Comparison of ENCODE assay signal across 10 mouse cellular contexts in the genomic region with DNA sequence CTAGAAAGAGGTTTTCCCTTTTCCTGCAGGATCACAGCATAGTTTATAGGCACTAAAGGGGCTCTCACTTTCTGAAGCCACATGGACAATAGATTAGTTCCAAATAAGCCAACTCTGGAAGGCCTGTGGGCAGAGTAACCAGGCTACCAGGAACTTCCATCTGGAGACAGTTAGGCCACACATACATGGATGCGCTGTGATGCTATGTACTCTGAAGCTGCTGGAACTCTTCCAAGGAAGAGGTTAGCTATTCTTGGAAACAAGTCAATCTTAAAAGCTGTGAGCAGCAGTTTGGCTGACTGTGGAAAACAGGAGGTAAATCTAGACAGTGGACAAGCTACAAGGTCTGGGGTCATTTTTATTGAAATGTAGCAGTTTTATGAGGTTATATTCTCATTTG. TPM values are rescaled to one million over a fixed set of nuclear protein-coding genes. Genes with fewer than 3 reads are reported as not detected.
DNase-seq lines count a peak whose midpoint lies in the region; ATAC-seq lines count a peak whose summit lies in the region.
"Had no signal": no experiment of that assay in that cellular context is flagged by ENCODE, and none has a peak within 500 bp of the region (broad histone marks: within the 10 kb centered on the region; RNA-seq: fewer than 3 reads in every experiment).

No protein-coding gene starts in this region.

- no peak overlapping the region for H3K4me3 ChIP-seq in hindbrain, embryonic 10.5 days
- no peak overlapping the region for H3K4me3 ChIP-seq in hindbrain, embryonic 12.5 days
- no peak overlapping the region for H3K4me3 ChIP-seq in embryonic facial prominence, embryonic 12.5 days
- H3K4me3 ChIP-seq in kidney, embryonic 15.5 days (replicated peaks), result no peak overlapping the region

- H3K4me2 ChIP-seq in hindbrain, embryonic 12.5 days (replicated peaks), result no peak overlapping the region
- no peak overlapping the region for H3K4me2 ChIP-seq in embryonic facial prominence, embryonic 12.5 days (replicated peaks)
- H3K4me2 ChIP-seq in kidney, embryonic 15.5 days, result no peak overlapping the region
- H3K4me2 ChIP-seq: midbrain, embryonic 11.5 days had no signal

- H3K36me3 ChIP-seq in hindbrain, embryonic 10.5 days, result no peaks in the 10 kb centered on the region
- H3K36me3 ChIP-seq in hindbrain, embryonic 12.5 days, result no peaks in the 10 kb centered on the region
- H3K36me3 ChIP-seq in embryonic facial prominence, embryonic 12.5 days, result no peaks in the 10 kb centered on the region
- H3K36me3 ChIP-seq in kidney, embryonic 15.5 days, result no peaks in the 10 kb centered on the region

- 83% methylated on average over 1 of the region's 1 CpGs for WGBS in hindbrain, embryonic 10.5 days
- 64% methylated on average over 1 of the region's 1 CpGs for WGBS in hindbrain, embryonic 12.5 days
- 43% methylated on average over 1 of the region's 1 CpGs for WGBS in embryonic facial prominence, embryonic 12.5 days
- WGBS in kidney, embryonic 15.5 days, result 54% methylated on average over 1 of the region's 1 CpGs

- DNase-seq in hindbrain, embryonic 10.5 days (ENCODE audit: low spot score), result no peak
- DNase-seq in 3T3-L1 (ENCODE audit: low read depth, low spot score), result peak; percentile 93
- no peak for DNase-seq in spleen, adult 12 weeks (ENCODE audit: low spot score)
- DNase-seq in frontal cortex, postnatal 36 days (ENCODE audit: low spot score in 2 of 2), result no peak
- DNase-seq: layer of hippocampus, postnatal 36 days; right cerebral cortex, postnatal 4 days had no signal

- H3K9ac ChIP-seq in hindbrain, embryonic 12.5 days, result no peak overlapping the region
- H3K9ac ChIP-seq in embryonic facial prominence, embryonic 12.5 days, result no peak overlapping the region
- no peak overlapping the region for H3K9ac ChIP-seq in kidney, embryonic 15.5 days

- no peaks in the 10 kb centered on the region for H3K9me3 ChIP-seq in hindbrain, embryonic 10.5 days
- H3K9me3 ChIP-seq in hindbrain, embryonic 12.5 days (replicated peaks), result no peaks in the 10 kb centered on the region
- H3K9me3 ChIP-seq in embryonic facial prominence, embryonic 12.5 days, result no peaks in the 10 kb centered on the region
- H3K9me3 ChIP-seq in kidney, embryonic 15.5 days (replicated peaks), result no peaks in the 10 kb centered on the region

- no peaks in the 10 kb centered on the region for H3K27me3 ChIP-seq in hindbrain, embryonic 10.5 days (ENCODE audit: insufficient read depth, poor library complexity, severe bottlenecking)
- no peaks in the 10 kb centered on the region for H3K27me3 ChIP-seq in hindbrain, embryonic 12.5 days
- no peaks in the 10 kb centered on the region for H3K27me3 ChIP-seq in embryonic facial prominence, embryonic 12.5 days
- H3K27me3 ChIP-seq in kidney, embryonic 15.5 days, result no peaks in the 10 kb centered on the region

- no peak for ATAC-seq in hindbrain, embryonic 12.5 days (ENCODE audit: low FRiP score)
- ATAC-seq in embryonic facial prominence, embryonic 12.5 days (ENCODE audit: insufficient number of reproducible peaks, insufficient read depth, low FRiP score, low TSS enrichment), result no peak
- 0 out of 2 replicates have a peak, but pooled peaks have one; percentile 25 for ATAC-seq in kidney, embryonic 15.5 days (replicated peaks; ENCODE audit: low FRiP score)

- peak overlapping the region; percentile 84; the same call in 1 of the 2 replicates for H3K27ac ChIP-seq in hindbrain, embryonic 10.5 days
- no peak overlapping the region for H3K27ac ChIP-seq in hindbrain, embryonic 12.5 days
- H3K27ac ChIP-seq in embryonic facial prominence, embryonic 12.5 days, result peak overlapping the region; percentile 69
- peak overlapping the region; percentile 73 for H3K27ac ChIP-seq in kidney, embryonic 15.5 days

- peaks cover 47% of the 10 kb centered on the region for H3K4me1 ChIP-seq in hindbrain, embryonic 10.5 days (replicated peaks)
- H3K4me1 ChIP-seq in hindbrain, embryonic 12.5 days, result peaks cover 9% of the 10 kb centered on the region
- H3K4me1 ChIP-seq in embryonic facial prominence, embryonic 12.5 days, result peaks cover 21% of the 10 kb centered on the region
- H3K4me1 ChIP-seq in kidney, embryonic 15.5 days, result peaks cover 31% of the 10 kb centered on the region

RNA-seq across cellular contexts. Expression of a gene that starts 46.9 kb away (rescaled TPM):
- 30.2 and 31.8 TPM in 2 replicates for polyA plus RNA-seq in hindbrain, embryonic 10.5 days (2016; fragmentation: Nextera tagmentation; extraction: Ambion mirVana)
- polyA plus RNA-seq in hindbrain, embryonic 12.5 days (2016; fragmentation: Nextera tagmentation; extraction: Ambion mirVana), result 29.9 and 31.5 TPM in 2 replicates
- polyA plus RNA-seq in embryonic facial prominence, embryonic 12.5 days (2016; fragmentation: Nextera tagmentation; extraction: Ambion mirVana), result 25.2 and 29.8 TPM in 2 replicates
- polyA plus RNA-seq in kidney, embryonic 15.5 days (2015; fragmentation: Nextera tagmentation; extraction: Ambion mirVana), result 22.8 and 27.8 TPM in 2 replicates
